Mouse (Mus musculus): ENCODE data around the gene Pank1.

The Pank1 gene

DNA sequence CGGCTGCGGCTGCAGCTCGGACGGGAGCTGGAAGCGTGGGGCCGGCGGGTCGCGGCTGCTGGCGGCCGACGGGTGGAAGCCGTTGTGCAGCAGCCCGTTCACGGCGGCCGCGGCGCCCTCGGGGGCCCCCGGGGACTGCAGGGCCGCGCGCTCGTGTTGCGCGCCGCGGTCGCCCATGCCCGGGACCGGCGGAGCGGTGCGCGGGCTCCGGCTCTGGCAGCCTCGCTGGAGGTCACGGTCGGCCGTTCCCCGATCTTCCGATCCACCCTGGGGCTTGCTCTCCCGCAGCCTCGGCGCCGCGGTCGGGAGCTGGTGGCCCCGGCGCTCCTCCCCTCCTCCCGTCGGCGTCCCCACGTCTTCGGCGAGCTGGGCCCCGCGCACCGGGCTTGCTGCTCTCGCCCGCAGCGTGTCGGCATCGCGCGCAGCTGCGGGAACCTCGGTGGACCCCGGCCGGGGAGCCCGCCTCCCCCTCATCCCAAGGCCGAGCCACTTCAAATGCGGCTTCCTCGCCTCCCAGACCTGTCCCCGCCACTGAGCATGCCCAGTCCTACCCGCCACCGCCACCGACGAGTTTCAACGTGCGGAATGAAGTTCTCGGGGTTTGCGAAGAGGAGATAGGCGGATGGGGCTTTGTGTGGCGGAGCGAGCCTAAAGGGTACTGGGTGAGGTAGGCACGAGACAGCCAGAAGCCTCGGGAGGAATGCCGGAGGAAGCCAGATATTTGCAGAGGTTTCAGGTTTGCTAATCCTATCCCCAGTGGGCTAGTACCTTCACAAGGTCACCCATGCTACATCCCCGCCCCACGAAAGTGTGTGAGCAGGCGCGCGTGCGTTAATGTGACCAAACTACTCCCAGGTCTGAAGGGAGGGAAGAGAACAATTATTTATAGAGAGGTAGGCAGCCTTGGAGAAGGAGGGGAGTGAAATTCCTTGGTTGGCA is at the start of gene Pank1:
Pank1 (minus strand) TSS at position 853 of the 939 bp plus-strand sequence.
- peak; percentile 53 for DNase-seq (ENCODE audit: low spot score)

DNA sequence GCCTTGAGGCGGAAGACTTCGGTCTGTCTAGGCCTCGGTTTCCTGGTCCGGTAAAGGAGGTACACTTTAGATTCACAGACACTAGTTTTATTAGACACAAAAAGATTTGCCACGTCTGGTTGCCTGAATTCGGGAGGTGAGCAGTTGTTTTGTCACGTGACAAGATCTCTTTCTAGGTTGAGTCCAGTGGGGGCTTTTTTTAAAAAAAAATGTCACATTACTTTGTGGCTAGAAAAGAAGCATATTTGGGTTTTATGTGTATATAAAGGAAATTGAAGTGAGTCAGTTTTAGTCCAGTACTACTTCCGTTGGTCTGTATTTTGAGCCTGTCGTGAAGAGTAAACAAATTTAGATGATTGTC is 43.3 kb upstream of the Pank1 start:
- DNase-seq (ENCODE audit: low spot score) = no peak

- peak; percentile 92 for DNase-seq (ENCODE audit: low spot score)
Measured at GRCm38 (mm10) chr19:34921652-34922602, 42.7 kb upstream of the Pank1 start, which contains the start of gene Kif20b. Kif20b (plus strand) TSS chr19:34922361.

DNA sequence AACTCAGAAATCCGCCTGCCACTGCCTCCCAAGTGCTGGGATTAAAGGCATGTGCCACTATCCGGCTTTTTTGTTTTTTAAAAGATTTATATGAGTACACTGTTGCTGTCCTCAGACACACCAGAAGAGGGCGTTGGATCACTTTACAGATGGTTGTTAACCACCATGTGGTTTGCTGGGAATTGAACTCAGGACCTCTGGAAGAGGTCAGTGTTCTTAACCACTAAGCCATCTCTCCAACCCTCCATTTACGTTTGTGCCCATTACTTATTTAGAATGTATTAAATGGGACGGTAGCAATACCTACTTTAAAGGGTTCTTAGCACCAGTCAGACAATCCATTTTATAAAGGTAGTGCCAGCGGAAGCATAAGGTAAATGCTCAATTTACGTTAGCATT is 42.0 kb upstream of the Pank1 start:
- peak; percentile 6 for DNase-seq (ENCODE audit: low spot score)

GRCm38 (mm10) chr19:34920531-34920930 is 41.3 kb upstream of the Pank1 start:
- no peak for DNase-seq (ENCODE audit: low spot score)

- DNase-seq (ENCODE audit: low spot score) = no peak
Measured at GRCm38 (mm10) chr19:34920066-34920465, 40.8 kb upstream of the Pank1 start.

- no peak for DNase-seq (ENCODE audit: low spot score)
Measured at GRCm38 (mm10) chr19:34912366-34912765, 33.1 kb upstream of the Pank1 start.

DNA sequence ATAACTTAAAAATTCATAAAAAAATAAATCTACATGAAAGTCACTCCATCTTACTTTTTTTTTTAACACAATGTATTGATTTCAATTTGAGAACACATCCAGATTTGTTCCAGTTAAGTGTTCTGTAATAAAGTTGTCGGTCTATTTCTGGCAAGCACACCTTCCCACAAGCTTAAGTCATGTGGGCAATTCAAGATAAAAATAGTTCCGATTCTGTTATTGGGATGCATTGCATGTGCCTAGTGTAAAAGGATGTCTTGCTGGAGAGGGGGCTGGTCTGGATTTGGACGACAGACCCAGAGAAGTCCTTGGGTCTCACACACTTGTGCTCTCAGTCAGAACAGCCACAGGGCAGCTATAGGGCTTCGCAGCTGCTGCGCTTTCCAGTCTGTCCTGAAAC is 27.5 kb upstream of the Pank1 start:
- no peak for DNase-seq (ENCODE audit: low spot score)

GRCm38 (mm10) chr19:34905424-34905823 is 26.2 kb upstream of the Pank1 start:
- DNase-seq (ENCODE audit: low spot score) = no peak

DNA sequence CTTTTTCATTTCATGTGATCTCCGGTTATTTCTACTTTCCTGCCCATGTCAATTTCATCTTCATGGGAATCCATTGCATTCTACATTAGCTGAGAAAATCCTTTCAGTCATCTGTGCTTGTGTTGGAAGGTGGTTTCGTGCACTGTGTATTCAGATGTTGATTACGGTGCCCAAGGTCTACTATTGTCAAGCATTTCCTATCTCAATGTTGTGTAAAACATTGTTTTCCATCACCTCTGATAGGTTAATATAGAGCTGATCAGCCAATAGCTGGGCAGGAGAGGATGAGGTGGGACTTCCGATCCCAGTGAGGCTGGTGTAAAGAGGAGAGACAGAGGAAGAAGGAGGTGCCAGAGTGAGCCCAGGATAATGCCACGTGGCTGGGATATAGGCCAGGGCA is 24.8 kb upstream of the Pank1 start:
- no peak for DNase-seq (ENCODE audit: low spot score)

GRCm38 (mm10) chr19:34901735-34902134 is 22.5 kb upstream of the Pank1 start:
- DNase-seq (ENCODE audit: low spot score) = no peak

DNA sequence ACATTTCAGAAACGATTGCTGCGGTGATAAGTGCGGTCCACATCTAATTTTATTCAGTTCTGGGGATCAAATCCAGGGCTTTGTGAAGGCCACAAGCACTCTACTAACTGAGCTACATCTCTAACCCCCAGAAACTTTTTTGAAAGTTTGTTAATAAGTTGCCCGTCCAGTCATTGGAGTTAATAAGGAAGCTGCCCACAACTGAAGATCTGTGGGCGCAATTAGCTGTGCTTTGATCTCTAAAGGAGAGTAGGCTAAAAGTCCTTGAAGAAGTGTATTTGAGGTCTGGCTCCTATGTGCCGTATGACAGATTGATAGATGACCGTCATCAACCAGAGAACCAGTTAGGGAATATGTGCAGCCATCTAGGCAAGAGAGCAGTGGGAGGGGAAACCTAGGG is 22.0 kb upstream of the Pank1 start:
- no peak for DNase-seq (ENCODE audit: low spot score)

- peak; percentile 52 for DNase-seq (ENCODE audit: low spot score)
Measured at GRCm38 (mm10) chr19:34898941-34899340, 19.7 kb upstream of the Pank1 start.

- DNase-seq (ENCODE audit: low spot score) = peak; percentile 33
Measured at GRCm38 (mm10) chr19:34897082-34897965, 18.1 kb upstream of the Pank1 start.

DNA sequence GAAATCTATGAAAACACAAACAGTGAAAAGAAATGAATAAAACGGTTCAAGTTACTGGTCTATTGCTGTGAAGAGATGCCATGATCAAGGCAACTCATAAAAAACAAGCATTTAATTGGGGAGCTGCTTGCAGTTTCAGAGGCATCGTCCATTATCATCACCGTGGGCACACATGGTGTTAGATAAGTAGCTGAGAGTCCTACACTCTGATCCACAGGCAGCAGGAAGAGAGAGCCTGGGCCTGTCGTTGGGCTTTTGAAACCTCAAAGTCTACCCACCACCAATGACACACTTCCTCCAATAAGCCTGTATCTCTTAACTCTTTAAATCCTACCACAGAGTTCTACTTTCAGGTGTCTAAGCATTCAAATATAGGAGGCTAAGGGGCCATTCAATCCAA is 15.8 kb upstream of the Pank1 start:
- no peak for DNase-seq (ENCODE audit: low spot score)

DNA sequence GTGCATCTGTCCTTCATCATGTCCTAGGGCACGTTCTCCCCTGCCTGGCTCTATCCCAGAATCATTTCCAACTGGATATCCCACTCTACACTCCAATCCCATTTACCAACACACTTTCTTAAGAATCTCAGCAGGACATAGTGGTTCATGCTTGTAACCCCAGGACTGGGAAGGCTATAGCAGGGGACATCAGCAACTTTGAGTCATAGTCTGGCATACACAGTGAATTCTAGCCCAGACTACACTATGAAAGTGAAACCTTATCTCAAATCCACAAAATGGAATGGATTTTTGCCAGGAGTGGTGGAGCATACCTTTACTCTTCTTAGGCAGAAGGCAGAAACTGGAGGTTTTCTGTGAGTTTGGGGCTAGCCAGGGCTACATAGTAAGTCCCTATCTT is 12.3 kb upstream of the Pank1 start:
- no peak for DNase-seq (ENCODE audit: low spot score)

- DNase-seq (ENCODE audit: low spot score) = peak; percentile 10
Measured at GRCm38 (mm10) chr19:34890981-34891380, 11.7 kb upstream of the Pank1 start.

DNA sequence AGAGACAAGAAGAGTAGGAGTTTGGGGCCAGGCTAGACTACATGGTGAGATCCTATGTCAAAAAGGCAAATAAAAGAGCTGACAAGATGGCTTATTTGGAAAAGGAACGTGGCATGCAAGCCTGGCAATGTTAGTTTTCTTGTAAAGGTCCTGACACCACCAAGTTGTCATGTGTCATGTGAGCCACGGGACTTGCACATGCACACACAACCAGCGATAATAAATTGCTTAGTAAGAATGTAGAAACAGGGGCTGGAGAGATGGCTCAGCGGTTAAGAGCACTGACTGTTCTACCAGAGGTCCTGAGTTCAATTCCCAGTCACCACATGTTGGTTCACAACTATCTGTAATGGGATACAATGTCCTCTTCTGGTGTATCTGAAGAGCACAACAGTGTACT is 7.1 kb upstream of the Pank1 start:
- DNase-seq (ENCODE audit: low spot score) = no peak

- no peak for DNase-seq (ENCODE audit: low spot score)
Measured at GRCm38 (mm10) chr19:34883526-34884224, 4.4 kb upstream of the Pank1 start.

DNA sequence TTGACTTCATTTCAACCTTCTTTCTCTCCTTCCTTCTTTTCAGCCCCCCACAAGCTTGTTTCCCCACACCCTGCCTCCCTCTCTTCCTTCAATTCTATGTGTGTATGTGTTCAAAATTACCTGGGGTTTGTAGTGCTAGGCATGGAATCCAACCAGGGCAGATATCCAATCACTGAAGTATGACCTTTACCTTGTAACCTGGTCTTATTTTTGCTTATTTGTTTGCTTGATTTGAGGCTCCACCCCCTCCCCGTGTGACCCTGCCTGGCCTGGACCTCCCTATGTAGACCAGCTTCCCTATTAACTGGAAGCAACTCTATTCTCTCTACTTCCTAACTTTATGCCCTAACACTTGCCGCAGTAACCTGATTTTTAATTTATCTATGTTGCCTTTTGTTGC is 3.2 kb upstream of the Pank1 start:
- no peak for DNase-seq (ENCODE audit: low spot score)

DNA sequence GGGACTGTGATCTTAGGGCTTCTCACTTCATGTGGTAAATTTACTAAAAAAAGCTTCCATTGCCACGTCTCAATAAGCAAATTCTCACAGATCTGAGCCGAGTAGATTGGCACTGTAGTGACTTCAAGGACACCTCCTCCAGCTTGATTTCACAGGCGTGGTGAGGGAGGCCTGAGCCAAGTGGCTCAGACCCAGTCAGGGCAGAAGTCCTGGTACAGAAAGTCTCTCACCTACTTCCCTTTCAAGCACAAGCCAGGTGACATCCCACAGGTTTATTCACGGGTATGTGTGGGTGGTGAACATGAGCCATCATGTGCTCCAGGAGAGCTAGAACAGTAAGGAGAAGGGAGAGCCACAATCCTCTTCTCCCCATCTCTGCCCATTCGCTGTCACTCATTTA is 1.9 kb upstream of the Pank1 start:
- no peak for DNase-seq (ENCODE audit: low spot score)

All from lung, postnatal 25 days (tissue).